Mouse (Mus musculus) kidney, postnatal 10 days (tissue): ENCODE measurements at regions not wholly inside any gene's neighbourhood (a gene's known extent, or its start where the extent isn't known, plus 50 kb on each side); places are given as distances from the start of the nearest gene placed in this dataset.

Experiments used
- DNase-seq: peaks from one replicate; pipeline ENCODE4 v3.0.0; 2021; ENCODE audit warnings: mixed read lengths

DNA sequence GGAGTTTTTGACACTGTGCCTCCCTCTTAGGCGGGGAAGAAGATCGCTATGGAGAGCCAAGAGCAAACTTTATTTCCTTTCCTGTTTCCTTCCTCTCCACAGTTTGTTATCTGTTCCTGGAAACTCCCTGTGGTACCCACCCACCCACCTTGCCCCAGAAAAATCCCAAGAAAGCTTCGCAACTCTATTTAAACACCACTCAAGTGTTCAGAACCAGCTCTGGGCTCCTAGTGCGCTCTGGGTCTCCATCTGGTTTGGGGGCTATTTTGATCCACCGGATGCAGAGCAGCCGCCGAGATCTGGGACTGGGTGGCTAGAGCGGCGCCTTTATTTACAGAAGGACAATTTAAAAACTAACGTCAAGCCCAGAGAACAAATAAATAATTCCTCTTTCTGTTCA, 158.6 kb downstream of the Trim29 start:
- DNase-seq, result no peak

DNA sequence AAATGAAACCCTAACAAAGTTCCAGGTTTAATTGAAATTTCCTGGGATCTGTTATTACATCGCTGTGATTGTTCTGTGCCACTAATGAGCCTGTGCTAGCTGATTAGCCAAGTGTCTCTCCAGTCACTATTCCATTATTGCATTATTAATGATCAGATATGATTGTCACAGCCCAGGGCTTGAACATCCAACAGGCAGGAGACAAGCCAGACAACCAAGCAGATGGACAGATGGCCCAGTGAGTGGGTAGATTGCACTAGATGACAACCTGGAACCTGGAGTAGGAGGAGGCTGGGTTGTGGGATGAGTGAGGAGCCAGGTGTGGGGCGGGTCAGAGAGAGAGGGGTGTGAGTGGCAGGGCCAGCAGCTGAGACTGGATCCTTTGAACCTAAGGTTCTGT, 161.6 kb downstream of the Trim29 start:
- DNase-seq, result no peak

DNA sequence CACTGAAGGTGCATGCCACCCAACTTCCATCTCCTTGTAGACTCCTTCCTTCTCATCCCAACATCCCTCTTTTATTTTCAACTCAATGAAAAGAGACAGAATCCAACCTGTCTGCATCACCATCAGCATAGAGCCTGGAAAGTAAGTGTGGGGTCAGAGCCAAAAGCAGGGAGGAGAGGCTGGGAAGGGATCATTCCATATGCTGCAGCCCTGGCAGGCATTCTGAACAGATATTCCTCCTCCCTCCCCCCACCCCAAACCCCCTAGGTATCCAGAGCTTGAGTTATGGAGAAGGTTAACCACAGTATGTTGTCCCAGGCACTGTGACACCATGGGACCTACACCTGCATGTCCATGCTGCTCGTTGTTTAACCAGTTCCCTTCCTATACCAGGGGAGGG, 162.5 kb downstream of the Trim29 start:
- DNase-seq, result no peak

DNA sequence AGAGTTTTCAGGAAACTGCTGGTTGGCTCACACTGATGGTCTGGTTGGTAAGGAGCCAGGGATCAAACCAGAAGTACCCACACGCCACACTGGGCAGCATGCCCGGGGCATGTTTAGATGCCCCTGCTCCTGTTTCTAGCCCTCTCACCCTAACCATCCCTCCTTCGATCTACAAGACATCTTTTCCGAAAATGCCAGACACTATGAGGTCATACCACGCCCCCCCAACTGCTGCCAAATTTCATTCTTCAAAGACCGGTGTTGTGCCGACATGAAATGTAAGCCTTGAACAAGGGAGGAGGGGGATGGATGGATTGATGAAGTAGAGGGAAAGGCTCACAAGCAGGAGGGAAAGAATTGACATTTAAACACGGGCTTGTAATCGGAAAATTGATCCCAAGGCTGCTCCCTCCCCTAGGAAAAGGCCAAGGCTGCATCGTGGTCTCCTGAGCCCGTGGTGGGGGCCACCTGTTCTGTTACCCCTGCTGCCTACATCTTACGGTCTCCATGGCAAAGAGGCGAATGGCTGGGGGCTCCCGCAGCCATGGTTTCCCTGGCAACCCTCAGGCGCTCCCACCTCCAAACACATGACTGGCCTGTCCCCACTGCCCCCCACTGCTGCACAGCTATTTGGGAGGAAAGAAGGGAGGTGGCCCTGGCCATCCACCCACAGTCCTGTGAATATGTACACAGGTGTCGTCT, 163.1 kb downstream of the Trim29 start:
- no peak for DNase-seq

DNA sequence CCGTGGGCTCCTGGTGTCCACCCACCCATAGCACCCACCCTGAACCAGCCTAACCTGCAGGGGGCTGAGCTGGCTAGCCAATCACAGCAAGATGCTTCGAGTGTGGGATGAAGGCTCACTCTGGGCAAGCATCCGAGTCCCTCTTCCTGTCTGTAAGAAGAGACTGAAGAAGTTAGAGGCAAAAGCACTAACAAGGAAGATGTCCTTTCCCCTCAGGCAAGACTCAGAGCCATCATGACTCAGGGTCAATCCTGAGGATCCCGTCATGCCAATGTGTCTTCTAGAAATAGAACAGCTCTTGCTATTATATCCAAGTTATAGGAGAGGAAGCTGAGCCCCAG, 163.6 kb downstream of the Trim29 start:
- no peak for DNase-seq

DNA sequence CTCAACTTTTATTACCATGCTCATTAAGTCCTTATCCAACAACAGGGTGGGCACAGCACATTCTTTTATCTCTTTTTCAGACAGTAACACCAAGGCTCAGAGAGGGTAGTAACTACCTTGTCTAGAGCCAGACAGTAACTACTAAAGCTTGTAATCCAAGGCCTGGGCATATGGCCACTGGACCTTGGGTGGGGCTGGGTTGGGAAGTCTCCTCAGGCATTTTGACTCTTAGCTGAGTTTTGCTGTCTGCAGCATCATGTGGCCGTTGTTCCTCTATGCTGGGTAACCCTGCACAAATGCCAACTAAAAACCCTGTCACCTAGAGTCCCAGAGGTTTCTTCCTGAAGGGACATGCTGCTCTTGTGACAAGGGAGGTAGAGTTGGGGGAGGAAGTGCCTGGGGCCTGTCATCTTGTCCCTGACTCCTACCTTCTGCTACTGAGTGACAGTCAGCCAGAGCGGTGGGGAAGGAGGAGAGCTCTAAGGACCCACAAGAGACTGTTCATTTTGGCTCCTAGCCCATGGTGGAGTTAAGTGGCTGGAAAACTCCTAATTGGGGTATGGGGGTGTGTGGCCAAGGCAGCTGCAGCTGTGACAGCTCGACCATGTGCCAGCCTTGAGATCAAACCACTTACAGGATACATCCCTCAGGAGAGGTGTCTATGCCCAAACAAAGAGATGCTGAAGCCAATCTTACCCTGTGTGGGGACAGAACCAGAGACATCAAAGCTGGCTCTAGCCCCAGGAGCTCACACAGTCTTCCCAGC, 170.4 kb downstream of the Trim29 start:
- no peak for DNase-seq

DNA sequence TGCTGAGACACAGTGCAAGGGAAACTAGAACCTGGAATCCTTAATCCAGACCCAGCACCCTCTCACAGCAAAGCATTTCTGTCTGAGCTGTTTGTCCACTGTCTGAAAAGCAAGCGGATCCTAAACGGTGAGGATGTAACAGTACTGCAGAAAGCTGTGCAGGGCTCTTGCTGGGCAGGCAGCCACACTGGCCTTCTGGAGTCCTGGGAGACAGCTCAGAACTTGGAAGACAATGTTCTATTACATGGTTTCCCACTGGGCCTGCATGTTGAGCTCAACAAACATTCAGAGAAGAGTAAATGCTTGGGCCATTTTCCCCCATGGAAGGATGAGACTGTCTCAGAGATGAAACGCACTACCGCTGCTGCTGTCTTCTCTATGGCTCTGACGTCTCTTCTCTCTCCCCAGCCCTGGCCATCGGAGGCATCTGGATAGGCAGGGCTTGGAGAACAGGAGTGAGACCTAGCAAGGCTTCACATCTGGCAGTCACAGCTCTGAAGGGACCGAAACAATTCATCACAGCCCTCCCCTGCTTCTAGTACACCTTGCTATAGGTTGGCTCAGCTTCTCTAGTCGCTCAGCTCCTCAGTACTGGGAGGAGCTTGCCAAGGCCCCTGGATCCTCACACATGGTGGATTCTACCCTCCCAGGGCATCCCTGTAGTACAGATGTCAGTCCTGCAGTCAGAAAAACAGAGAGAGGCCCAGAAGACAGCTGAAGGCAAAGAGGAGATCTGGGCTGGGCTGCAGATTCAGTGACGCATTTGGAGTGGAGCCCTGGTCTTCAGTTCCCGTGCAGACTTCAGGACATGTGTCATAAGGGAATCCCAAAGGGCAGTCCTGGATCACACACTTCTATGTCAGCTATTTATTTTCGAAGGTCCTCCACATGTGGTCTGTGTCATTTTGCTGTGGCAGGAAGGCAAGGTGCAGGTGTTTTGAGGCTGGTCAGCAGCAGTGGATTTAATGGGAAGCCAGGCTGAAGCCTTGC, 171.7 kb downstream of the Trim29 start:
- no peak for DNase-seq

DNA sequence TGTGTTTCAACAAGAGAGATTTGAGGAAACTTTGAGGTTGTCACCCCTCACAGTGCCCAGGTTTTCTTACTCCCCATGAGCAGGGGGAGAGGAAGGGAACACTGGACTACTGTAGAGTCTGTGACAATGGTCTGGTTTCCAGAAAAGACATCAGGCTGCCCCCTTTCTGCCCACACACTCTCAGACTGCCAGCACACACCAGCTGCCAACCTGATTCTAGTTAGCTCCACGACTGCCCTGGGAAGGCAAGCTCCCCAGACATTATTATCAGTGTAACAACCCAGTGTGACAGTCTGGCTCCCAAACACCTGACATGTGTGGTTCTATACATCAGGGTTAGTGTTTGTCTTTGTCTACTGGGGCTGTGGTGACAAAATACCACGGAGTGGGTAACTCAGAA, 172.5 kb downstream of the Trim29 start:
- DNase-seq, result no peak

DNA sequence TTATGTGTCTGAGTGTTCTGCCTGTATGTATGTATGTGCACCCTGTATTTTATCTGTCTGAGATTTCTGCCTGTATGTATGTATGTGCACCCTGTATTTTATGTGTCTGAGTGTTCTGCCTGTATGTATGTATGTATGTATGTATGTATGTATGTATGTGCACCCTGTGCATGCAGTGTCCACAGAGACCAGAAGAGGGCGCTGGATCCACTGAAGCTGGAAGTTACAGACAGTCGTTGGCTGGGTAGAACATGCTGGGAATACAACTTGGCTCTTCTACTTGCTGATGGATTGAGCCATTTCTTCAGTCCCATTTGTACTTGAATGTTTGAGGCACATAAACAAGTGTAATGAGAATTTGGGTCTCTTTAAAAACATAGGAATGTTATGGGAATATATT, 173.3 kb downstream of the Trim29 start:
- DNase-seq, result no peak

DNA sequence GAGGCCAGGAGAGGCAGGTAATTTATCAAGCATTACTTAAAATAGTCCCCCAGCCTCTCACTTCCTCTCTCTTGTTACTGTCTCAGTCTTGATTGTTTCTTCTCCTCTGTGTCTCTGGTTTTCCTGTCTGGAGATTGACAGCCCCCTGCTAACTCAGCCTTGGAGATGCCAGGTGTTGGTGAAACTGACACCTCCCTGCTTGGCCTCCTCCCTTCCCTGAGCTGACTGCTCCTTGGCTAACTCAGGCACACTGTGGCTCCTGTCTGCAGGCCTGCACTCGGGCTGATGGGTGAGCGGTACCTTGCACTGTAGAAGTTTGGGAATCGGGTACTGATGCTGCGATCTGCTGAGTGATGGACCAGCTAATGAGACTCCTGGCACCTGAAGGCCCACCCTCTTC, 176.1 kb downstream of the Trim29 start:
- DNase-seq, result no peak

DNA sequence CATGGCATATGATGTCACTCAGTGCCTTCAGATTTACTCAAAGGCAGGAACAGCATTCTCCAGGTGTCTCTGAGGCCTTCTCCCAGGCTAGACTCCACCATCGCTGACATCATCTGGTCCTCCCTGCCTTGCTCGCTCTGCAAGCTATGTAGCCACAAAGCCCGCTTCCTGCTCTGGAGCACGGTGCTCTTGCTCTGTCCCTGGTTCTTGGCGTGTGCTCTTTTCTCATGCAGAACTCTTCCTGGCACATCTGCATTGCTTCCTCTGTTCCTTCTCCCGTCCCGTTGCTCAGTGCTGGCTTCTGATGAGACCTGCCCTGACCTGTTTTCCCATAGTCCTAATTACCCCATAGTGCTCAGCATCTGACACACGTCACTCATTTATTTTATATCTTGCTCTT, 178.6 kb downstream of the Trim29 start:
- DNase-seq, result no peak

DNA sequence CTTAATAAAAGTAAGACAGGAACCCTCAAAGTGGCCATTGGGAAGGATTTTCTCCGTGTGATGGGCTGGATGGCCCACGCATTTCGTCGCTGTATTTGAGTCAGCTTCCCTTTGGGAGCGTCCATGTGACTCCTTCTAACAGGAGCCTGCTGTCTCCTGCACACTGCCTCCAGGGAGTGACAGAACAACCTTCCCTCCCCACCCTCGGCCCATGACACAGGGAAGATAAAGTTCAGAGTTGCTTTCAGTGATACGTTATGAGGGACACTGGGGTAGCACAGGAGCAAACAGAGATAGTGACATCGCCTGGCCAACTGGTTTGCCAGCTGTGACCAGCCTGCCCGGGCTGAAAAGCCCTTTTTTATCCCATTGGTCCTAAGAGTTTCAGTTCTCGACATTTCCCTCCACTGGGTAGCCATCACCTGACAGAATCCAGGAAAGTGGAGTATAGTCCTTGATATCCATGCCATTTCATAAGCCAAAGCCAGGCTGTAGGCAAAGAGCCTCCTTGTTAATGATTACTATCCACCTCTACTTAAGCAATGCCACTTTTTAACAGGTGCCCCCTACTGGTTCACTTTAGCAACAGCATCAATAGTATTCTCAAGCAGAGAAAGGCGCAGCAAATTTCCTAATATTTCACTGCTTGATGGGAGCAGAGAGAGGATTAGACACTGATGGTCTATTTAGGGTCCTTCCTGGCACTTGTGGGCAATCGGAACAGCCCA, 180.5 kb downstream of the Trim29 start:
- peak; percentile 17 for DNase-seq

DNA sequence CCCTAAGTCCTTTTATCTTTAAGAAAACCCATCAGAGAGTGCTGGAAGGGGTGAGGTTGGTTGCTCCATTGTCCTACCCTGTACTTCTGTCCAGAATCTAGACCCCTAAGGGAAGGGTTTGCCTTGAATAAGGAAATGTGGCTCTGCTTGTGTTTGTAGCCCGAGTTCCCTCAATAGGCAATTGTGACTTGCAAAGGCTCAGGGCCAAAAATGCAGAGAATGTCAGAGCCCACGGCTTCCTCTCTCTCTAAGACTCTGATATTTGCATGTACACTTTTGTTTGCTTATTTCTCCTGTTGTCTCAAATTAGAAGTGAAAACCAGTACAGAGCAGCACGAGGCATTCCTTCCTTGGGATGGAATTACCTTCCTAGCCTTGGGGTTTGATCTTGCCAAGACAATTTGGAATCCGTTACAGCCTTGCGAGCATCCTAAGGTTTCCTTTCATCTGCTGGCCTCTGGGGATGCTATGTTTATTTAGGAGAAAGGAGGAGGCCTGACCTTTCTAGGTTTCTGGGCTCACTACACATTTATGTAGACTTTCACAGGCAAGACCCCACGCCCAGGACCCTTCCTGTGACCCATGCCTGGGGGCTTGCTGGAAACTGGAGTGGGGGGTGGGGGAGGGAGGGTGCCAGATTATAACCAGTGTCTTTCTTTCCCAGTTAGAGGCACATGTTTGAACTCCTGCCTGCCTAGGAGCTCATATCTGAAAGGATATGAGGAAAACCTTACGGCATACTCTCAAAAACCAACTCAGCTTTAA, 181.8 kb downstream of the Trim29 start:
- no peak for DNase-seq

DNA sequence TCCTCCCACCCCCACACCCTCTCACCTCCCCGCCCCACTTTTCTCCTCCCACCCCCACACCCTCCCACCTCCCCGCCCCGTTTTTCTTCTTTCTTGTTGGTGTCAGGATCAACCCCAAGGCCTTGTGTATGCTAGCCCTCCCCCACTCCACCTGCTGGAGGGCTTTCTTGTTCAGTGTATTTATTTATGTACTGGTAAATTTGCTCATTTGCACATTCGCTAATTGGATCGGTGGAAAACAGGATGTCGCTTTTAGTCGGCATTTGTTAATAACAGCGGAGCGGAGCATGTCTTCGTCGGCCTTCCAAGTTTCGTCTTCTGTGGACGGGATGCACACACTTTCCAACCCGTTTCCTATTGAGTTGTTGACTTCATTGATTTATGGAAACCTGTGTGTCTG, 187.9 kb downstream of the Trim29 start:
- no peak for DNase-seq

DNA sequence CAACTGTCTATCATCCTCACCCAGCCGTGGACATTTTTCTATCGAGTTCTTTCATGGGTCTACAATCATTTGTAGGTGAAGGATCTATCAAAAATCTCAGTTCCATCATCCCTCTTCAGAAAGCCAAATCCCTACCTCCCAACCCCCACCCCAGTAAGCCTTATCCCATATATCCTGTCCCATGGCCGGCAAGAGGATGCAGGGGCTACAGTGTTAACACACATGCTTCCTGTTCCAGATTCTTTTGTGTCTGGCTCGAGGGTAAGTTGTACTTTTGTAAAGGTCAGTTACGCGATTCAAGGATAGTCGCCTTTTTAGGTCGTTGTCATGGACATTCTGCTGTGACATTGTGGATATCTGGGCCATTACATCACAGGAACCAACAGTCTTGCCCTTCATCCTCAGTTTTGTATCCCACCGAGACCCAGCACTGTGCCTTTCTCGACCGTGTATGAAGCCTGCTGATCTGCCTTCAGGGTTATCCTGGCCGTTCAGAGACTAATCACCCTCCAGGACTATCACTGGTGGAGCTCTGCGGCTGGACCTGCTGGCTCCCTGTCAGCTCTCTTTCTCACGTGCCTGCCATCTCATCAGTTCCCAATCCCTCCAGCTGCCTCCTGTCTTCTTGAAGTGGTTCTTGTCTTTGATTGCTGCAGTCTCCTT, 193.8 kb downstream of the Trim29 start:
- peak; percentile 31 for DNase-seq

DNA sequence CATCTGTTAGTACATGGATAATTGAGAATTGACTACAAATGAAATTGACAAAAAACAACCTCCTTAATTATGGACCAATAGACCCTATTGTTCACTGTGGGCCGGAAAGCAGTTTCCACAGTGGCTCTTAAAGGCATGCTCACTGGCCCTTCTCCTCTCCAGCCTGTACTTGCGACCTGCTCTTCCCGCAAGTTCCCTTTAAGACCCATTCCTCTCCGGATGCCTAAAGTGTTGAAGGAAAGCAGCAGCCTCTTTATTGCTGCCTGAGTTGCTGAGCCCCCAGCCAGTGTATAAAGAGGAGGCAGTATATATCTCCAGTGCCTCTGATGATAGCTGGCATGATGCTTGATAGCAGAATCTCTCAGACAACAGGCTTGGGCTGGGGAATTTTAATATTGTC, 195.2 kb downstream of the Trim29 start:
- DNase-seq, result no peak

DNA sequence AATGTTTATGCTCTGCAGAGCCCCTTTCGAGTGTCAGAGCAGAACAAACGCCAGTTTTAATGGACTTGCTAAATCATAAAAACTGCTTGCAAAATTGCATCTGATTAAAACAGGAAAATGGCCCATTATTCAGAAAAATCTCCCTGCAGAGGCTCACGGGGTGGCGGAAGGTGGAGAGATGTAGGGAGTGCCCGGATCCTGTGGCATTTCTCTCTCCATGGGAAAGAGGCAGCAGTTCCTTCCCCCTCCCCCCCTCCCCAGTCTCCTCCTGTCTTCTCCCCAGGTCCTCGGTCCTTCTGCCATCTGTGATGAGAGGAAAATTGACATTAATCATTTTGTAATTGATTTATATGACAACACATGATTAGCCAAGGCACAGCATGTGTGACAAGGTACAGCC, 195.6 kb downstream of the Trim29 start:
- no peak for DNase-seq

DNA sequence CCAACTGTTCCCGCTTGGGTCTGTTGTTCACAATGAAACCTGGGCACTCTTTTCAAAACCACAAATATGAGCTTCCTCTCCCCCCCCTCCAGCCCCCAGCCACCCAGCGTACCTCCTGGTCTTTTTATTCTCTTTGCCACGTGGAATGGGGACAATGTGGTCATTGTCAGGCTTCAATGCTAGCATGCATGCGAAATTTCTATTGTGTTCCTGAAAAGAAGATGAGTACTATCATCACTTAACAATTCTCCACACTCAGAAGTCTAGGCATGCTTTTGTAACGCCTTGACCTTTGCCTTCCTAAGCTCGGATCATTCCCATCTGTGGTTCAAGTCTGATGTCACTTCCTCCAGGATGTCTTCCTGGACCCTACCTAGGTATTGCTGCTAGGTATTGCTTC, 202.2 kb downstream of the Trim29 start:
- no peak for DNase-seq

DNA sequence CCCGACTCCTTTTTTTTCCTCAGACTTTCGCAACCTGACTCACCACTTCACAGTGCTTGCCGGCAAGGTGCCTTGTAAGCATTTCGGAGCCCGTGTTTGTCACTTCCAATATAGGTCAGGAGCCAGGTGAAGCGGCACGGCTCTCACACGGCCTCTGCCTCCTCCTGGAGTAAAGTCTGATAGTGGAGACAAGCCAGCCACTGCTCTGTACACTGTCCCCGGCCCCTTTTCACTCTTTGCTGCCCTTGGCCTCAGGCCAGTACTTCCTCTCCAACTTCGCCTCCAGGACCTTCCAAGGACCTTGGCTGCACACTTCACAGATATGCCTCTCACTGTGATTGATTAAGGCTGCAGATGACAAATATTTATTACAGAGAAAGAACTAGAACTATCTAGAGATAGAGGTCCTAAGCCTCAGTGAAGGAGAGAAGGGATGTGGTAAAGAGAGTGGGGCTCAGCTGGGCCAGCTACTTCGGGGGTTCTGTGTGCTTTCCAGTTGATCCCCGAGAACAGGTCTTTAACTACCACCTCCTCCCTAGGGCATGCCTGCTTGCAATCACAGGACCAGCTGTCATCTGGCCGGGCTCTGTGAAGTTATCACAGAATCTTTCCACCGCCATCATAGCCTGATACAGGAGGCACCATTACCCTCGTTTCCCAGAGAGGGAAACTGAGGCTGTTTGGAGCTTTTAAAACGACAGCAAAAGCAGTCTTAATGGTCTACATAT, 204.2 kb downstream of the Trim29 start:
- peak; percentile 40 for DNase-seq

DNA sequence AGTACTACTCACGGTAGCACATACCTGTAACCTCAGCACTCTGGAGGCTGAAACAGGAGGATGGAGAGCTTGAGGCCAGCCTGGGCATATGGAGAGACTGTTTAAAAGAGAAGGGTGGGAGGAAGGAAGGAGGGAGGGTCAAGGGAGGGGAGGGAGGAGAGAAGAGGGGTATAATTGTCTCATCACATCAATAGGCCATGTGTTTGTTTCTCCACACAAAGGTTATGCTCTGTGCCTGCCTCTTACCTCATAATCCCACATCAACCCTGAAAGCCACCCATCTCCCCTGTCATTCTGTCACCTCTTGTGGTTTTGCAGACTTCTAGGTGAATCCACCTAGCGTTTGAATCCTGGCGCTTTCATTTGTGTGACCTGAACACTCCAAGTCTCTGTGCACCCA, 210.3 kb downstream of the Trim29 start:
- no peak for DNase-seq
